Mouse (Mus musculus) myocyte (in vitro differentiated cells): ENCODE measurements at regions not wholly inside any gene's neighbourhood (a gene's known extent, or its start where the extent isn't known, plus 50 kb on each side); places are given as distances from the start of the nearest gene placed in this dataset.

Experiments used
- CEBPB ChIP-seq: IDR thresholded peaks from 2 replicates; pipeline ENCODE4 v1.6.1; 2011; ENCODE audit warnings: mild to moderate bottlenecking, moderate library complexity; ENCODE audit not compliant: poor library complexity, insufficient read depth, severe bottlenecking
- E2F4 ChIP-seq: IDR thresholded peaks from one replicate; pipeline ENCODE4 v1.6.1; 2011; ENCODE audit warnings: mild to moderate bottlenecking, control low read depth, moderate library complexity; ENCODE audit not compliant: insufficient read depth
- MAX ChIP-seq: IDR thresholded peaks from one replicate; pipeline ENCODE4 v1.6.1; 2011; ENCODE audit warnings: low read depth, mild to moderate bottlenecking, control low read depth
- POLR2A ChIP-seq: IDR thresholded peaks from one replicate; pipeline ENCODE4 v1.6.1; 2011; ENCODE audit warnings: low read depth, mild to moderate bottlenecking, control low read depth, moderate library complexity; ENCODE audit not compliant: insufficient read length
- POLR2AphosphoS2 ChIP-seq: IDR thresholded peaks from one replicate; pipeline ENCODE4 v1.6.1; 2011; ENCODE audit warnings: low read depth, control low read depth; ENCODE audit not compliant: insufficient read length
- TCF12 ChIP-seq: IDR thresholded peaks from one replicate; pipeline ENCODE4 v1.6.1; 2011; ENCODE audit warnings: mild to moderate bottlenecking, control low read depth; ENCODE audit not compliant: poor library complexity, insufficient read depth, severe bottlenecking

GRCm38 (mm10) chr9:61120931-61121391 lies 251.2 kb upstream of the Tle3 start:
- no peak for TF ChIP-seq POLR2A
- no peak for TF ChIP-seq POLR2AphosphoS2
- no peak for TF ChIP-seq TCF12
- TF ChIP-seq CEBPB = no peak
- no peak for TF ChIP-seq MAX
- TF ChIP-seq E2F4 = no peak
